Mouse (Mus musculus): ENCODE measurements around the gene Zfp956. TPM values are rescaled to one million over a fixed set of nuclear protein-coding genes. Genes with fewer than 3 reads are reported as not detected.

The Zfp956 gene
- total and polyA plus RNA-seq, 2 experiments from 2014 or later: 21.8 to 37.7 TPM

DNA sequence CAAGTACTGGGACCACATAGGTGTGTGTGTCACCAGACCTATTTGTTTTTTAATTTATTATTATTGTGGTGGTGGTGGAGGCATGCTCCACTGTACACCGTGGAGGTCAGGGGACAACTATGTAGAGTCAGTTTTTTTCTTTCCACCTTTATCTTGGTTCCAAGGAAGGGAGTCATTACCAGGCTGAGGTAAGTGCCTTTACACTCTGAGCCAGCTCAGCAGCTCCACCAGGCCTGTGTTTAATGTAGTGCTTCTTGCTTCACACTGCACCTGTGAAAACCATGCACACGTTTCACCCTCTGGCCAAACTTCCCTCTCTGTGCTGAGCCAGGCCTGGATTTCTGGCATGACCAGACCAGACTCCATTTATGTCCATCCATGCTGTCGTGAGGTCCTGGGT lies 40.2 kb upstream of the Zfp956 start:
- Histone ChIP-seq H3K27ac (ENCODE audit: low read depth, low read length) (no peak overlapping the region), H3K27me3 (ENCODE audit: insufficient read depth, low read length) (no peaks in the 10 kb centered on the region), H3K4me1 (ENCODE audit: insufficient read depth) (no peaks in the 10 kb centered on the region), H3K9ac (no peak overlapping the region), H3K4me2 (ENCODE audit: low read depth) (no peak overlapping the region), H3K36me3 (ENCODE audit: insufficient read depth) (0 out of 2 replicates have a peak, but pooled peaks cover 2% of the 10 kb centered on the region), H3K4me3 (ENCODE audit: low read depth, low read length) (no peak overlapping the region), H3K9me3 (ENCODE audit: low read length) (no peaks in the 10 kb centered on the region)
- 56% methylated on average over 3 of the region's 3 CpGs for WGBS
- no peak for ATAC-seq
- DNase-seq: no peak
- TF ChIP-seq CTCF (IDR thresholded peaks at IDR 0.05; ENCODE audit: low read depth): no peak

DNA sequence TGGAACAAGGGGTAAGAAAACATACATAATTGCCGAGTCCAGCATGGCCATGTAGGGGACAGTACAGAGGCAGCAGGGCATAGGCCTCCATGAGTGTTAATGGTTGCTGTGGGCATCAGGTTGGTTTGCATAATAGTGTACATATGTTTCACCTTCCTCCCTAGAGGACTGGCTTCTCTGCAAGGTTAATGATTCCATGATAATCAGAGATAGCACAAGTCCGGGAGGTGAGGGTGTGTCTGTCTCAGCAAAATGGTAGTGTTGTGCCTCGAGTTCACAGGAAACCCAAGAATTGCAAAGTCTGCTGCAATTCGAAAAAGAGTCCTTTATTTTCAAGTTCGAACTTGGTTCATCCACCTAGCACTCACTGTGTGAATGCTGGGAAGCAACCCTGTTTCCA lies 36.1 kb upstream of the Zfp956 start:
- no peaks in the 10 kb centered on the region for H3K27me3 ChIP-seq (ENCODE audit: insufficient read depth, low read length)
- WGBS: 83% methylated on average over 5 of the region's 5 CpGs
- H3K9ac ChIP-seq: no peak overlapping the region
- no peaks in the 10 kb centered on the region for H3K9me3 ChIP-seq (ENCODE audit: low read length)
- H3K4me2 ChIP-seq (ENCODE audit: low read depth): no peak overlapping the region
- DNase-seq: no peak
- no peaks in the 10 kb centered on the region for H3K36me3 ChIP-seq (ENCODE audit: insufficient read depth)
- ATAC-seq: no peak
- peaks cover 9% of the 10 kb centered on the region for H3K4me1 ChIP-seq (ENCODE audit: insufficient read depth)
- no peak overlapping the region for H3K27ac ChIP-seq (ENCODE audit: low read depth, low read length)
- H3K4me3 ChIP-seq (ENCODE audit: low read depth, low read length): no peak overlapping the region
- TF ChIP-seq CTCF (IDR thresholded peaks at IDR 0.05; ENCODE audit: low read depth): no peak

DNA sequence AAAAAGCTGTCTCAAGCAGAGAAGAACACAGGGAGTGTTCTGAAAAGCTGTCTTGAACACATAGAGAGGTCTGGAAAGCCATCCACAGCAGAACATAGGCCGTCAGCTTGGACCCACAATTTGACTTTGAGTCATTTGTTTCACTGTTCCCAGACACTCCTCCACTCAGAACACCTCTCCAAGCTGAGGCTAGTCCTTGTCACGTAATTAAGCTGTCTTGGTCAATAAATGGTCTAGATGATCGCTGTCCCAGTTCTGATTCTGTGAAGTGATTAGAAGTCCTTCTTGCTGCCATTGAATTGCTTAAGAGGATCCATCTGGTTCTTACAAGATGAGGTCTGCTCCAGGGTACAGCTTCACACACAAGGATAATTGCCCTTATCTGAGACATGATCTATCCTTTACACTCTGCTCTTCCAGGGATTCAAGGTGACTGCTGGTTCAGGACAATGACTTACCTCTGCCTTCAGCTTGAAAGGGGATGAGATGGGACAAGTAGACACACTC lies 34.4 kb upstream of the Zfp956 start:
- WGBS: 81% methylated on average over 3 of the region's 3 CpGs
- TF ChIP-seq CTCF (IDR thresholded peaks at IDR 0.05; ENCODE audit: low read depth): no peak

DNA sequence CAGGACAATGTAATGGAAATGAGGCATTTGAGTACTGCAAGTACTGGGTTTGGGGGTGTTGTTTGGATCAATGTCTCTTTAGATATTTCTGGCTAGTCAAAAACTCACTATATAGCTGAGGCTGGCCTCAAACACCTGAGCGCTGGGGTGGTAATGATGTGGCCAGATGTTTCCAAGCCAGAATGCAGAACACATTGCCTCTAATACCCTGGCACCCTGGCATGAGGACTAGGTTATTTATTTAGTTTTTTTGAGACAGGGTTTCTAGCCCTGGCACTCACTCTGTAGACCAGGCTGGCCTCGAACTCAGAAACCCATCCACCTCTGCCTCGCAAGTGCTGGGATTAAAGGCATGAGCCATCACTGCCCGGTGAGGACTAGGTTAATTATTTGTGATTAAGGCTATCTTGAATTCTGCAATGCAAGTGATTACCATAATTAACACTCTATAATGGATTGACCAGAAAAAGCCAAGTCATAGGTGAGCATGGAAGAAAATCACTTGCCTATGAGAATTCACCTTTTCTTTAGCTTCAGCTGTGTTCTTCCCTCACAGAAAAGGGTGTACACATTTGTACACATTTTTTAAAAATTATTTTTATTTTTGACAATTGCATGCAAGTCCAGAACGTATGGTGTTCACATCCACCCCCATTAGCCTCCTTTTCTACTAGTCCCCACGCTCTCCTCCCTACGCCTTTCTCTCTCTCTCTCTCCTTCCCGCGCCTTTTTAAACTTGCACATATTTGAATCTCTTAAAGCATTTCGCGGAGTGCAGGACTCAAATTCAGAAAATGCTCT lies 33.3 kb upstream of the Zfp956 start:
- peak overlapping the region; percentile 63 for H3K4me3 ChIP-seq (ENCODE audit: low read depth, low read length)
- H3K36me3 ChIP-seq (ENCODE audit: insufficient read depth): no peaks in the 10 kb centered on the region
- peak overlapping the region; percentile 66 for H3K9ac ChIP-seq
- H3K4me1 ChIP-seq (ENCODE audit: insufficient read depth): peaks cover 10% of the 10 kb centered on the region
- H3K27ac ChIP-seq (ENCODE audit: low read depth, low read length): peak overlapping the region; percentile 95
- no peak for ATAC-seq
- H3K27me3 ChIP-seq (ENCODE audit: insufficient read depth, low read length): no peaks in the 10 kb centered on the region
- no peak for DNase-seq
- WGBS: 23% methylated on average over 11 of the region's 11 CpGs
- no peak for TF ChIP-seq CTCF (IDR thresholded peaks at IDR 0.05; ENCODE audit: low read depth)
- no peaks in the 10 kb centered on the region for H3K9me3 ChIP-seq (ENCODE audit: low read length)
- peak overlapping the region; percentile 76 for H3K4me2 ChIP-seq (ENCODE audit: low read depth)

More for the DNA sequence above, 34.4 kb upstream of the Zfp956 start:
- Histone ChIP-seq H3K27ac (ENCODE audit: low read depth, low read length) (no peak overlapping the region), H3K9ac (no peak overlapping the region), H3K4me1 (ENCODE audit: insufficient read depth) (peaks cover 10% of the 10 kb centered on the region), H3K4me2 (ENCODE audit: low read depth) (no peak overlapping the region), H3K9me3 (ENCODE audit: low read length) (no peaks in the 10 kb centered on the region), H3K4me3 (ENCODE audit: low read depth, low read length) (no peak overlapping the region), H3K27me3 (ENCODE audit: insufficient read depth, low read length) (no peaks in the 10 kb centered on the region), H3K36me3 (ENCODE audit: insufficient read depth) (no peaks in the 10 kb centered on the region)
- DNase-seq (no peak), ATAC-seq (no peak)

DNA sequence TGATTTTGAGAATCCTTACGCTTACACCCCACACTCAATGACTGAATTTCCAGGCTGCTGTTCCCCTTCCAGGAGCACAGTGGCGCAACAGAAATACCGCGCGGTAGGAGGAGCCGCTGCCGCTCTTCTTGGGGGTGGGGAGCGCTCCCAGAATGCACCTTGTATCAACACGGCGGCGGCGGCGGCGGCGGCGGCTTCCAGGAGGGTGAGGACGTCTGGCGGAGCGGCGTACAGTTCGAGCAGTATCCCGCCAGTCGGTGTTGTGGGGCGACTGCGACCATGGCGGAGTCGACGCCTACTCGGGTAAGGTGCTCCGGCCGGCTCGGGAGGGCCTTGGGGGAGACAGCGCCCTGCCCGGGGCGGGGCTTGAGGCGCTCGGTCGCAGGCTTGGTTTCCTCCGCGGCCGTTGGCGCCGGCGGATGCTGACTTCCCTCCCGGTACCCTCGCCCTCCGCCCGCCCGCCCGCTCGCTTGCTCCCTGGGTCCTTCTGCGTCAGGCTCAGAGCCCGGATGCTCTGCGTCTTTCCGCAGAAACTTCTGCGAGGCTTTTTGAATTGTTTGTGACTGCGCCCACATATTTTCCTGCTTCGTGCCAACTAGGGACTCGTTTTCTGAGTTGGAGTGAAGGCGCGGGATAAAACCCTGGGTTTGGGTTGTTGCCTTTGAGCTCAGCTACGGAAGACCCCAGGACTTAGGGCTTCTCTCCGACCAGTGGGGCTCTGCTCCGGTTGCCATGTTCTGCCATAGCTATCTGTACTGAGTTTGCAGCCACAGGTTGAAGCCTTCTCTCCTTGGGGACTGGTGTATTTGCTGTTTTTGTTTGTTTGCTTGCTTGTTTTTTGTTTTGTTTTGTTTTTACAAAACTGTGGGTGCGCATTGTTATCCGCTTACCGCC lies 32.5 kb upstream of the Zfp956 start, which contains the start of gene Zfp212:
TSS of gene Zfp212 (plus strand) at position 30 of the 894 bp plus-strand sequence.
- H3K27ac ChIP-seq (ENCODE audit: low read depth, low read length): peak within 1 kb of the TSS; percentile 95
- no peaks in the 10 kb centered on the region for H3K36me3 ChIP-seq (ENCODE audit: insufficient read depth)
- H3K9me3 ChIP-seq (ENCODE audit: low read length): no peaks in the 10 kb centered on the region
- under 1% methylated on average over 67 of the region's 67 CpGs for WGBS
- peak; percentile 98 for ATAC-seq
- TF ChIP-seq CTCF (IDR thresholded peaks at IDR 0.05; ENCODE audit: low read depth): peak; percentile 81
- peaks cover 10% of the 10 kb centered on the region for H3K4me1 ChIP-seq (ENCODE audit: insufficient read depth)
- H3K27me3 ChIP-seq (ENCODE audit: insufficient read depth, low read length): no peaks in the 10 kb centered on the region
- peak within 1 kb of the TSS; percentile 76 for H3K4me2 ChIP-seq (ENCODE audit: low read depth)
- peak within 1 kb of the TSS; percentile 63 for H3K4me3 ChIP-seq (ENCODE audit: low read depth, low read length)
- peak within 1 kb of the TSS; percentile 66 for H3K9ac ChIP-seq
- peak; percentile 94 for DNase-seq

DNA sequence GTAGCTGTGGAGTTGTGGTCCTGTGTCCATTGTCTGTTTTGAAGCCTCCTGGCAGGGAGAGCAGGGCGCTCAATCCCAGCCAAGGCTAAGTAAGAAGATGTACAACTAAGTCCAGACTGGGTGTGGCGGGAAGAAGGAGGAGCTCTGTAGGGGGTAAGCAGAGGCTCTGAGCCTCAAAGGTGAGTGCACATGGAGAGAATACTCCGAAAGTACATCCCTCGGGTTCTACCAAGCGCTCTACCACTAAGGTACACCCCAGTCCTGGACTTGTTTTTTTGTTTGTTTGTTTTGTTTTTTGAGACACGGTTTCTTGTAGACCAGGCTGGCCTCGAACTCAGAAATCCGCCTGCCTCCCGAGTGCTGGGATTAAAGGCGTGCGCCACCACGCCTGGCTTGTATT lies 10.7 kb upstream of the Zfp956 start:
- Histone ChIP-seq H3K9me3 (ENCODE audit: low read length) (no peaks in the 10 kb centered on the region), H3K4me2 (ENCODE audit: low read depth) (peak overlapping the region; percentile 68), H3K4me1 (ENCODE audit: insufficient read depth) (no peaks in the 10 kb centered on the region), H3K27me3 (ENCODE audit: insufficient read depth, low read length) (no peaks in the 10 kb centered on the region; the same call in 1 of the 2 replicates), H3K36me3 (ENCODE audit: insufficient read depth) (no peaks in the 10 kb centered on the region), H3K9ac (peak overlapping the region; percentile 54; the same call in 1 of the 2 replicates), H3K4me3 (ENCODE audit: low read depth, low read length) (peak overlapping the region; percentile 38), H3K27ac (ENCODE audit: low read depth, low read length) (no peak overlapping the region)
- TF ChIP-seq CTCF (IDR thresholded peaks at IDR 0.05; ENCODE audit: low read depth): no peak
- ATAC-seq (no peak; the same call in none of the 2 replicates), DNase-seq (peak; percentile 7)
- WGBS: 47% methylated on average over 12 of the region's 12 CpGs

All from forebrain, postnatal 0 days (tissue).